ENCODE assay signal across 15 mouse cellular contexts in genomic region chr5:66918316-66919305, GRCm38 (mm10).
DNase-seq lines count a peak whose midpoint lies in the region; ATAC-seq lines count a peak whose summit lies in the region.
"Had no signal": no experiment of that assay in that cellular context is flagged by ENCODE, and none has a peak within 500 bp of the region (broad histone marks: within the 10 kb centered on the region; RNA-seq: fewer than 3 reads in every experiment).

No protein-coding gene starts in this region.

- peak overlapping the region; percentile 63 for H3K27ac ChIP-seq in hindbrain, embryonic 11.5 days (ENCODE audit: low read depth, low read length)
- peak overlapping the region; percentile 73 for H3K27ac ChIP-seq in midbrain, embryonic 15.5 days
- no peak overlapping the region for H3K27ac ChIP-seq in liver, embryonic 12.5 days
- H3K27ac ChIP-seq: heart, adult 2 months; liver, embryonic 13.5 days had no signal

- peak; percentile 88 for ATAC-seq in hindbrain, embryonic 11.5 days (ENCODE audit: low FRiP score)
- peak; percentile 74 for ATAC-seq in midbrain, embryonic 15.5 days (replicated peaks)
- ATAC-seq in liver, embryonic 12.5 days: no peak
- ATAC-seq: intestine, embryonic 16.5 days had no signal

- H3K27me3 ChIP-seq in hindbrain, embryonic 11.5 days (ENCODE audit: control insufficient read depth, insufficient read depth, low read length): no peaks in the 10 kb centered on the region
- H3K27me3 ChIP-seq in midbrain, embryonic 15.5 days (replicated peaks): no peaks in the 10 kb centered on the region
- H3K27me3 ChIP-seq in liver, embryonic 12.5 days (replicated peaks): no peaks in the 10 kb centered on the region
- H3K27me3 ChIP-seq: liver, embryonic 13.5 days; megakaryocyte, embryonic 14.5 days had no signal

- no peaks in the 10 kb centered on the region for H3K36me3 ChIP-seq in hindbrain, embryonic 11.5 days (ENCODE audit: control insufficient read depth, insufficient read depth, low read length)
- H3K36me3 ChIP-seq in midbrain, embryonic 15.5 days (replicated peaks): no peaks in the 10 kb centered on the region
- no peaks in the 10 kb centered on the region for H3K36me3 ChIP-seq in liver, embryonic 12.5 days
- H3K36me3 ChIP-seq: liver, embryonic 13.5 days had no signal

- no peak overlapping the region for H3K9ac ChIP-seq in hindbrain, embryonic 11.5 days (ENCODE audit: low read depth, low read length)
- H3K9ac ChIP-seq in midbrain, embryonic 15.5 days: no peak overlapping the region
- no peak overlapping the region for H3K9ac ChIP-seq in liver, embryonic 12.5 days
- H3K9ac ChIP-seq: liver, embryonic 13.5 days had no signal

- DNase-seq in kidney, adult 11 months: peak; percentile 22
- DNase-seq in kidney, postnatal 25 days: no peak
- DNase-seq in embryo, embryonic 11 days: peak; percentile 79
- peak; percentile 79 for DNase-seq in hindbrain, embryonic 11.5 days (ENCODE audit: low spot score)
- DNase-seq in thymus, postnatal 36 days: no peak
- no peak for DNase-seq in retina, postnatal 1 day
- DNase-seq: adrenal gland, postnatal 10 days; B cell, adult 2 months; cerebellum, postnatal 10 days; heart, adult 2 months; liver, embryonic 13.5 days had no signal

- WGBS in hindbrain, embryonic 11.5 days: 46% methylated on average over 11 of the region's 11 CpGs
- 16% methylated on average over 11 of the region's 11 CpGs for WGBS in midbrain, embryonic 15.5 days
- 54% methylated on average over 11 of the region's 11 CpGs for WGBS in liver, embryonic 12.5 days (ENCODE audit: insufficient replicate concordance)

- H3K4me3 ChIP-seq in hindbrain, embryonic 11.5 days (ENCODE audit: low read depth, low read length): no peak overlapping the region
- no peak overlapping the region for H3K4me3 ChIP-seq in midbrain, embryonic 15.5 days
- no peak overlapping the region for H3K4me3 ChIP-seq in liver, embryonic 12.5 days
- H3K4me3 ChIP-seq: heart, adult 2 months; liver, embryonic 13.5 days; megakaryocyte, embryonic 14.5 days had no signal

- H3K4me1 ChIP-seq in hindbrain, embryonic 11.5 days (replicated peaks; ENCODE audit: control insufficient read depth, insufficient read depth, low read length): 0 out of 2 replicates have a peak, but pooled peaks cover 4% of the 10 kb centered on the region
- H3K4me1 ChIP-seq in midbrain, embryonic 15.5 days: peaks cover 18% of the 10 kb centered on the region
- H3K4me1 ChIP-seq in liver, embryonic 12.5 days: no peaks in the 10 kb centered on the region
- H3K4me1 ChIP-seq: liver, embryonic 13.5 days; megakaryocyte, embryonic 14.5 days had no signal

- no peaks in the 10 kb centered on the region for H3K9me3 ChIP-seq in hindbrain, embryonic 11.5 days (ENCODE audit: control insufficient read depth, low read length)
- no peaks in the 10 kb centered on the region for H3K9me3 ChIP-seq in midbrain, embryonic 15.5 days
- H3K9me3 ChIP-seq in liver, embryonic 12.5 days (replicated peaks): no peaks in the 10 kb centered on the region
- H3K9me3 ChIP-seq: liver, embryonic 13.5 days had no signal

- no peak overlapping the region for H3K4me2 ChIP-seq in hindbrain, embryonic 11.5 days (replicated peaks; ENCODE audit: low read depth, low read length)
- H3K4me2 ChIP-seq in midbrain, embryonic 15.5 days: no peak overlapping the region
- no peak overlapping the region for H3K4me2 ChIP-seq in liver, embryonic 12.5 days
- H3K4me2 ChIP-seq: liver, embryonic 13.5 days had no signal

Comparison
In these comparisons a context has a peak if more than half of its experiments do, and no peak if none do; other contexts are left out.
1. DNase-seq: peak in kidney, adult 11 months (single experiment), embryo, embryonic 11 days (single experiment) and hindbrain, embryonic 11.5 days (single experiment); none in kidney, postnatal 25 days (0 of 2), thymus, postnatal 36 days (0 of 2) and retina, postnatal 1 day (single experiment).